Mouse (Mus musculus): ENCODE data around the gene Gm44502. TPM values are rescaled to one million over a fixed set of nuclear protein-coding genes. Genes with fewer than 3 reads are reported as not detected.
"Not testable (repeated sequence)": the region's sequence is repeated elsewhere in the genome, so short reads cannot be mapped to it uniquely, and the experiment has no call there.

The Gm44502 gene
- total RNA-seq, 4 experiments from 2014 or later: 0.37 TPM; not detected in 3

- no peak for DNase-seq (ENCODE audit: low spot score in 2 of 2)
Measured at GRCm38 (mm10) chr15:89453865-89454478, 24.5 kb upstream of the Gm44502 start, which contains the start of gene Mapk8ip2. Gene Mapk8ip2 (plus strand): TSS chr15:89453913.

- DNase-seq (ENCODE audit: low spot score in 2 of 2): no peak
Measured at GRCm38 (mm10) chr15:89452906-89453864, 23.7 kb upstream of the Gm44502 start.

GRCm38 (mm10) chr15:89442486-89443070 is 13.1 kb upstream of the Gm44502 start:
- no peak for DNase-seq (ENCODE audit: low spot score in 2 of 2)

GRCm38 (mm10) chr15:89435878-89436277 is 6.4 kb upstream of the Gm44502 start:
- DNase-seq (ENCODE audit: low spot score in 2 of 2): no peak

GRCm38 (mm10) chr15:89434136-89434535 is 4.6 kb upstream of the Gm44502 start:
- no peak for DNase-seq (ENCODE audit: low spot score in 2 of 2)

GRCm38 (mm10) chr15:89432946-89433345 is 3.5 kb upstream of the Gm44502 start:
- DNase-seq (ENCODE audit: low spot score in 2 of 2): no peak

GRCm38 (mm10) chr15:89431806-89432205 is 2.3 kb upstream of the Gm44502 start:
- no peak for DNase-seq (ENCODE audit: low spot score in 2 of 2)

- DNase-seq (ENCODE audit: low spot score in 2 of 2): no peak
Measured at GRCm38 (mm10) chr15:89431271-89431670, 1.8 kb upstream of the Gm44502 start.

- not testable (repeated sequence) for DNase-seq (ENCODE audit: low spot score in 2 of 2)
Measured at GRCm38 (mm10) chr15:89430771-89431170, 1.3 kb upstream of the Gm44502 start.

- DNase-seq (ENCODE audit: low spot score in 2 of 2): no peak
Measured at GRCm38 (mm10) chr15:89430341-89430740, 845 bp upstream of the Gm44502 start.

GRCm38 (mm10) chr15:89428821-89429351 is 610 bp downstream of the Gm44502 start:
- DNase-seq (ENCODE audit: low spot score in 2 of 2): no peak

GRCm38 (mm10) chr15:89428136-89428790 is 1.2 kb downstream of the Gm44502 start:
- no peak for DNase-seq (ENCODE audit: low spot score in 2 of 2)

GRCm38 (mm10) chr15:89426716-89427115 is 2.8 kb downstream of the Gm44502 start:
- DNase-seq (ENCODE audit: low spot score in 2 of 2): no peak

- DNase-seq (ENCODE audit: low spot score in 2 of 2): no peak
Measured at GRCm38 (mm10) chr15:89425711-89426121, 3.8 kb downstream of the Gm44502 start, which contains the start of gene Cpt1b. Gene Cpt1b (minus strand): TSS chr15:89425863.

GRCm38 (mm10) chr15:89424621-89425020 is 4.9 kb downstream of the Gm44502 start:
- DNase-seq (ENCODE audit: low spot score in 2 of 2): no peak

GRCm38 (mm10) chr15:89421938-89422337 is 7.6 kb downstream of the Gm44502 start:
- DNase-seq (ENCODE audit: low spot score in 2 of 2): no peak

GRCm38 (mm10) chr15:89415282-89415681 is 14.2 kb downstream of the Gm44502 start:
- DNase-seq (ENCODE audit: low spot score in 2 of 2): no peak

GRCm38 (mm10) chr15:89410118-89410517 is 19.4 kb downstream of the Gm44502 start, which contains the start of gene Syce3:
Gene Syce3 (minus strand): TSS chr15:89410503.
- DNase-seq (ENCODE audit: low spot score in 2 of 2): no peak

GRCm38 (mm10) chr15:89406691-89407090 is 22.8 kb downstream of the Gm44502 start:
- no peak for DNase-seq (ENCODE audit: low spot score in 2 of 2)

GRCm38 (mm10) chr15:89404831-89405623 is 24.5 kb downstream of the Gm44502 start:
- no peak for DNase-seq (ENCODE audit: low spot score in 2 of 2)

Data from left cerebral cortex, adult 8-10 months (tissue).